Mouse (Mus musculus) limb, embryonic 14.5 days (tissue): ENCODE results near the gene Dnajb13. TPM values are rescaled to one million over a fixed set of nuclear protein-coding genes. Genes with fewer than 3 reads are reported as not detected.

Experiments used
- ATAC-seq: fragments of 200-750 bp; cut with Nextera tagmentation; 2 replicates; pipeline ENCODE4 v1.8.0; 2017; ENCODE audit warnings: low read depth, moderate number of reproducible peaks, moderate TSS enrichment; ENCODE audit not compliant: low FRiP score
- DNase-seq: peaks from one replicate; pipeline ENCODE4 v3.0.0-alpha.2; 2015; ENCODE audit warnings: low spot score
- H3K27ac ChIP-seq: fragments of 300-500 bp; sonication (generic); replicated peaks from 2 replicates; pipeline ENCODE4 v1.5.1; 2014; ENCODE audit warnings: low read depth, mild to moderate bottlenecking, low read length, moderate library complexity, mixed read lengths
- H3K27me3 ChIP-seq: fragments of 300-500 bp; sonication (generic); 2 replicates; pipeline ENCODE4 v1.6.1; 2014; ENCODE audit warnings: low read length, mixed read lengths; ENCODE audit not compliant: control insufficient read depth, insufficient read depth
- H3K36me3 ChIP-seq: fragments of 300-500 bp; sonication (generic); 2 replicates; pipeline ENCODE4 v1.6.1; 2014; ENCODE audit warnings: mild to moderate bottlenecking, low read length, moderate library complexity, mixed read lengths; ENCODE audit not compliant: control insufficient read depth, insufficient read depth
- H3K4me1 ChIP-seq: fragments of 300-500 bp; sonication (generic); 2 replicates; pipeline ENCODE4 v1.6.1; 2014; ENCODE audit warnings: antibody characterized with exemption, low read length, mixed read lengths; ENCODE audit not compliant: control insufficient read depth, insufficient read depth
- H3K4me2 ChIP-seq: fragments of 300-500 bp; sonication (generic); replicated peaks from 2 replicates; pipeline ENCODE4 v1.6.1; 2014; ENCODE audit warnings: low read depth, mild to moderate bottlenecking, low read length, moderate library complexity; ENCODE audit not compliant: severe bottlenecking
- H3K4me3 ChIP-seq: fragments of 300-500 bp; sonication (generic); replicated peaks from 2 replicates; pipeline ENCODE4 v1.5.1; 2014; ENCODE audit warnings: low read length
- H3K9ac ChIP-seq: fragments of 300-500 bp; sonication (generic); 2 replicates; pipeline ENCODE4 v1.6.1; 2014; ENCODE audit warnings: mild to moderate bottlenecking, low read depth, low read length, moderate library complexity; ENCODE audit not compliant: severe bottlenecking
- H3K9me3 ChIP-seq: fragments of 300-500 bp; sonication (generic); 2 replicates; pipeline ENCODE4 v1.6.1; 2016; ENCODE audit warnings: low read length; ENCODE audit not compliant: control insufficient read depth
- POLR2A ChIP-seq: fragments of 200-500 bp; IDR thresholded peaks from 2 replicates; pipeline ENCODE4 v1.8.0; 2012; ENCODE audit warnings: inconsistent platforms, mild to moderate bottlenecking, moderate library complexity, borderline replicate concordance; ENCODE audit not compliant: insufficient read depth, insufficient read length; ENCODE audit errors: extremely low read depth
- WGBS: fragments of 180-500 bp; shearing (Covaris S2); extraction: QIAGEN DNeasy Blood & Tissue Kit; methylation state at CpG from one replicate; pipeline ENCODE4 v1.1.7; 2014; 5-methylcytosine and 5-hydroxymethylcytosine counted together
- polyA plus RNA-seq, 2 experiments: library from polyadenylated mRNA; depleted of rRNA in 1 of 2; stranded (reverse) in 1 of 2; unstranded in 1 of 2; fragments of >200 nt; fragmentation: Nextera tagmentation in 1 of 2; extraction: Ambion mirVana in 1 of 2; gene quantifications; 2 replicates each; pipeline versions ENCODE4 v1.2.1 to v1.2.3; 2012 to 2014

Gene Dnajb13
- polyA plus RNA-seq, 2 experiments: 0.14 TPM

DNA sequence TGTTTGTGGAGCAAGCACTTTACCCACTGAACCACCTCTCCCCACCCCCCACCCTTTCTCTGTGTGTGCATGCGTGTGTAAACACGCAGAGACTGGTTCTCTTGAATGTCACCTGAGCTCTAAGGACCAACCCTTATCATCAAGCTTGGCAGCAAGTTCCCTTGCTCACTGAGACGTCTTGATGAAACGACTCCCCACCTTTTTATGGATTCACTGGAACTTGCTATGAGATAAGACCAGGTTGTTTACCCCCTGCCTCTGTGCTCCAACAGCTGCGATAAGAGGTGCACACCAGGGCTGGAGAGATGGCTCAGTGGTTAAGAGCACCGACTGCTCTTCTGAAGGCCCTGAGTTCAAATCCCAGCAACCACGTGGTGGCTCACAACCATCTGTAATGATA is 5.4 kb upstream of the Dnajb13 start:
- H3K27ac ChIP-seq: no peak overlapping the region
- H3K9ac ChIP-seq: no peak overlapping the region
- H3K27me3 ChIP-seq: no peaks in the 10 kb centered on the region
- no peaks in the 10 kb centered on the region for H3K4me1 ChIP-seq
- H3K4me3 ChIP-seq: no peak overlapping the region
- no peak for TF ChIP-seq POLR2A
- 65% methylated on average over 7 of the region's 7 CpGs for WGBS
- no peaks in the 10 kb centered on the region for H3K9me3 ChIP-seq
- DNase-seq: no peak
- no peak for ATAC-seq
- H3K36me3 ChIP-seq: no peaks in the 10 kb centered on the region
- H3K4me2 ChIP-seq: no peak overlapping the region

GRCm38 (mm10) chr7:100511602-100512001 is 3.2 kb downstream of the Dnajb13 start:
- no peak for ATAC-seq
- WGBS: 68% methylated on average over 8 of the region's 8 CpGs

DNA sequence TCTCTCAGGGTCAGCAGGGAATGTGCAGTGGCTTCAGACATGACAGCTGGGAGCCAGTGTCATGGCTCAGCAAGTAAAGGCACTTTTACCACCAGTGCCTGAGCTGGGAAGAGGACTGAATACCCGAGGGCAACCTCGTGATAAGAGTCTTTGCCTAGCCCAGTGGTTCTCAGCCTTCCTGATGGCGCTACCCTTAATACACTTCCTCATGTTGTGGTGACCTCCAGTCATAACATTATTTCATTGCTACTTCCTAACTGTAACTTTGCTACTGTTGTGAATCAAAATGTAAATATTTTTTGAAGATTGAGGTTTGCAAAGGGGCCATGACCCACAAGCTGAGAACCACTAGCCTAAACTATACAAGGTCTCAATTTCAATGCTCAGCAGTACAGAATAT is 6.1 kb downstream of the Dnajb13 start:
- no peak for DNase-seq
- Histone ChIP-seq H3K9ac (no peak overlapping the region), H3K4me2 (no peak overlapping the region), H3K4me1 (no peaks in the 10 kb centered on the region), H3K4me3 (no peak overlapping the region), H3K27ac (no peak overlapping the region), H3K27me3 (no peaks in the 10 kb centered on the region), H3K9me3 (no peaks in the 10 kb centered on the region), H3K36me3 (no peaks in the 10 kb centered on the region)
- ATAC-seq: no peak
- no peak for TF ChIP-seq POLR2A
- WGBS: 42% methylated on average over 3 of the region's 3 CpGs

More at GRCm38 (mm10) chr7:100511602-100512001, 3.2 kb downstream of the Dnajb13 start:
- Histone ChIP-seq H3K27me3 (no peaks in the 10 kb centered on the region), H3K9ac (no peak overlapping the region), H3K4me2 (no peak overlapping the region), H3K9me3 (no peaks in the 10 kb centered on the region), H3K27ac (no peak overlapping the region), H3K4me1 (no peaks in the 10 kb centered on the region), H3K4me3 (no peak overlapping the region), H3K36me3 (no peaks in the 10 kb centered on the region)
- no peak for DNase-seq
- no peak for TF ChIP-seq POLR2A

DNA sequence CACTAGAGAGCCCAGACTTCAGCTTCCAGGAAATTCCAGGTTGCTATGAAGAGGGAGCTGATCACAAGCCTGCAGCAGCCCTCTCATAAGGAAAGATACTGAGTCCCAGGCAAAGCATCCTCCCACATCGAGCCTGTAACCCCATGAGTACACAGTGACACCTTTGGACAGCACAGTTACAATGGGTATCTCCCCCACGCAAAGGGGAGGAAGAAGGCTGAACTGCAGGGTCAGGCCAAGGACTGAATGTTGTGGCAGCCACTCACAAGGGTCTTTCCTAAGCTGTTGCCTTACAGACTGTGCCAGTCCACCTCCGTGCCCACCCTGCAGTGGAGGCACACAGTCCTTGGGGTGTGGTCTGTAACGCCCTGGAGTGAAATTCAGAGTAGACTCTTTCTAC is 8.3 kb downstream of the Dnajb13 start:
- no peak for TF ChIP-seq POLR2A
- ATAC-seq (no peak), DNase-seq (no peak)
- WGBS: 65% methylated on average over 4 of the region's 4 CpGs
- no peaks in the 10 kb centered on the region for H3K36me3 ChIP-seq
- H3K4me1 ChIP-seq: no peaks in the 10 kb centered on the region
- no peak overlapping the region for H3K4me2 ChIP-seq
- H3K27ac ChIP-seq: no peak overlapping the region
- no peaks in the 10 kb centered on the region for H3K27me3 ChIP-seq
- no peak overlapping the region for H3K4me3 ChIP-seq
- H3K9ac ChIP-seq: no peak overlapping the region
- no peaks in the 10 kb centered on the region for H3K9me3 ChIP-seq

GRCm38 (mm10) chr7:100504740-100505487 is 9.8 kb downstream of the Dnajb13 start:
- TF ChIP-seq POLR2A: no peak
- H3K9me3 ChIP-seq: no peaks in the 10 kb centered on the region
- H3K36me3 ChIP-seq: no peaks in the 10 kb centered on the region
- ATAC-seq (no peak), DNase-seq (no peak)
- H3K9ac ChIP-seq: no peak overlapping the region
- no peak overlapping the region for H3K27ac ChIP-seq
- no peaks in the 10 kb centered on the region for H3K4me1 ChIP-seq
- no peak overlapping the region for H3K4me2 ChIP-seq
- WGBS: 78% methylated on average over 13 of the region's 13 CpGs
- H3K4me3 ChIP-seq: no peak overlapping the region
- H3K27me3 ChIP-seq: no peaks in the 10 kb centered on the region
